Mouse (Mus musculus) liver, postnatal 0 days (tissue): ENCODE results near the gene Alg2.

Experiments used
- CTCF ChIP-seq: sonication (generic); IDR thresholded peaks from 2 replicates; pipeline ENCODE4 v1.5.1; 2016; ENCODE audit warnings: antibody characterized with exemption, low read depth
- EP300 ChIP-seq: IDR thresholded peaks from 2 replicates; pipeline ENCODE4 v1.6.1; 2016; ENCODE audit warnings: antibody characterized with exemption, low read depth, mild to moderate bottlenecking

DNA sequence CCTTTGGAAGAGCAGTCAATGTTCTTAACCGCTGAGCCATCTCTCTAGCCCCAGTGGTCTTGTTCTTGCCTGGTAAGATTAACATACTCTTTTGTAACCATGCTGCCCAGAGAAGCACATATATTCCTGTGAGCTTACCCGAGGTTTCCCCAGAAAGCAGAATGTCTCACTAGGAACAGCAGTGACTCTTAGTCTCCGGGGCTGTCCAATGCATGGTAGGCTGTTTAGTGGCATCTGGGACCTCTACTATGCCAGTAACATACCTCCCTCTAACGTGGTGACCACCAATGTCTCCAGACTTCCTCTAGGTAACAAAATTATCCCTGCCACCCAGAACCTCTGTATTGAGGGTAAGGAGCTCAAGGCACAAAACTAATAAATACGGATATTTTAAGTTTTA lies 43.1 kb downstream of the Alg2 start:
- TF ChIP-seq CTCF (no peak), EP300 (no peak)
